Mouse (Mus musculus) CH12.LX (cell line): ENCODE measurements at regions not wholly inside any gene's neighbourhood (a gene's known extent, or its start where the extent isn't known, plus 50 kb on each side); places are given as distances from the start of the nearest gene placed in this dataset.

Experiments used
- CTCF ChIP-seq, 2 experiments: IDR thresholded peaks in 1 of 2; conservative IDR thresholded peaks in 1 of 2; 2 replicates each; pipeline ENCODE4 v1.5.1; 2011 to 2012; ENCODE audit warnings: low read depth in 2 of 2, low read length in 2 of 2, improper control_type of control experiment in 1 of 2, inconsistent platforms in 1 of 2, mild to moderate bottlenecking in 1 of 2, moderate library complexity in 1 of 2
- E2F4 ChIP-seq: IDR thresholded peaks from 2 replicates; pipeline ENCODE4 v1.6.1; 2011; ENCODE audit warnings: low read depth, low read length, improper control_type of control experiment; ENCODE audit not compliant: insufficient replicate concordance
- EP300 ChIP-seq: IDR thresholded peaks from 2 replicates; pipeline ENCODE4 v1.6.1; 2011; ENCODE audit warnings: low read length, improper control_type of control experiment
- HCFC1 ChIP-seq: IDR thresholded peaks from 2 replicates; pipeline ENCODE4 v1.6.1; 2012; ENCODE audit warnings: low read depth, mild to moderate bottlenecking, inconsistent platforms, low read length, improper control_type of control experiment
- MAFK ChIP-seq: IDR thresholded peaks from 2 replicates; pipeline ENCODE4 v1.6.1; 2011; ENCODE audit warnings: low read length, improper control_type of control experiment; ENCODE audit not compliant: insufficient replicate concordance
- POLR2A ChIP-seq: IDR thresholded peaks from 2 replicates; pipeline ENCODE4 v1.6.1; 2011; ENCODE audit warnings: low read depth, mild to moderate bottlenecking, improper control_type of control experiment, low read length
- POLR2AphosphoS2 ChIP-seq: IDR thresholded peaks from 2 replicates; pipeline ENCODE4 v1.6.1; 2011; ENCODE audit warnings: low read depth, low read length, improper control_type of control experiment
- RAD21 ChIP-seq: IDR thresholded peaks from 2 replicates; pipeline ENCODE4 v1.6.1; 2011; ENCODE audit warnings: low read depth, mild to moderate bottlenecking, low read length, improper control_type of control experiment, moderate library complexity
- TCF12 ChIP-seq: IDR thresholded peaks from 2 replicates; pipeline ENCODE4 v1.6.1; 2014; ENCODE audit warnings: low read depth, mild to moderate bottlenecking, inconsistent platforms, low read length, improper control_type of control experiment
- USF2 ChIP-seq: conservative IDR thresholded peaks from 2 replicates; pipeline ENCODE4 v1.6.1; 2011; ENCODE audit warnings: low read depth, low read length, improper control_type of control experiment

- TF ChIP-seq USF2 (no peak), POLR2A (no peak), E2F4 (no peak), CTCF (conservative IDR thresholded peaks at IDR 0.05 in 1 of 2, IDR thresholded peaks at IDR 0.05 in 1 of 2; ENCODE audit: low read depth in 2 of 2, low read length in 2 of 2) (no peak), POLR2AphosphoS2 (no peak), TCF12 (no peak), RAD21 (no peak), HCFC1 (no peak), MAFK (no peak), EP300 (no peak)
These were observed 951.9 kb upstream of the Map3k7 start for GRCm38 (mm10) chr4:31012006-31012405.
